Mouse (Mus musculus) megakaryocyte, embryonic 14.5 days (primary cell): ENCODE results near the gene Flot1.

Experiments
- FLI1 ChIP-seq: IDR thresholded peaks from 2 replicates; pipeline ENCODE4 v1.6.1; 2012; ENCODE audit warnings: low read length, inconsistent platforms, mixed read lengths
- GATA1 ChIP-seq: IDR thresholded peaks from 3 replicates; pipeline ENCODE4 v1.6.1; 2012; ENCODE audit warnings: mixed read lengths, low read length, inconsistent platforms, borderline replicate concordance

DNA sequence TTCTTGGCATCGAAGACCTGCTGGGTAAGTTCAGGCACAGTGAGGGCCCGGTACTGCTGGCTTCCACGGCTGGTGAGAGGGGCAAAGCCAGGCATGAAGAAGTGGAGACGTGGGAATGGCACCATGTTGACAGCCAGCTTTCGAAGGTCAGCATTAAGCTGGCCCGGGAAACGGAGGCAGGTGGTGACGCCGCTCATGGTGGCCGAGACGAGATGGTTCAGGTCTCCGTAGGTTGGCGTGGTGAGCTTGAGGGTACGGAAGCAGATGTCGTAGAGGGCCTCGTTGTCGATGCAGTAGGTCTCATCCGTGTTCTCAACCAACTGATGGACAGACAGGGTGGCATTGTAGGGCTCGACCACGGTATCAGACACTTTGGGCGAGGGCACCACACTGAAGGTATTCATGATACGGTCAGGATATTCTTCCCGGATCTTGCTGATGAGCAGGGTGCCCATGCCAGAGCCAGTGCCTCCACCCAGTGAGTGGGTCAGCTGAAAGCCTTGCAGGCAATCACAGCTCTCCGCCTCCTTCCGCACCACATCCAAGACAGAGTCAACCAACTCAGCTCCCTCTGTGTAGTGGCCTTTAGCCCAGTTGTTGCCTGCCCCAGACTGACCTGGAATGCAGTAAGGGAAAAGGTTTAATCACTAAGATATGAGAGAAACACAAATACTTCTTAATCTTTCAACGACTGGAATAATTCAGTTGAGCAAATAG is 12.6 kb downstream of the Flot1 start:
- TF ChIP-seq GATA1 (no peak), FLI1 (no peak)
